Mouse (Mus musculus) testis, adult 2 months (tissue): ENCODE data around the gene Mblac1. TPM values are rescaled to one million over a fixed set of nuclear protein-coding genes. Genes with fewer than 3 reads are reported as not detected.
A peak's percentile ranks its signal among the peaks of the same experiment; 100 is the strongest.

Experiments
- H3K27ac ChIP-seq: fragments of 200-500 bp; 2 replicates; pipeline ENCODE4 v1.5.1; 2012; ENCODE audit warnings: low read depth, low read length; ENCODE audit not compliant: control insufficient read depth, insufficient read depth
- H3K27me3 ChIP-seq: fragments of 200-500 bp; 2 replicates; pipeline ENCODE4 v1.6.1; 2012; ENCODE audit warnings: mild to moderate bottlenecking, low read length, moderate library complexity; ENCODE audit not compliant: control insufficient read depth, insufficient read depth
- H3K36me3 ChIP-seq: fragments of 200-500 bp; 2 replicates; pipeline ENCODE4 v1.6.1; 2012; ENCODE audit warnings: mild to moderate bottlenecking, low read length; ENCODE audit not compliant: control insufficient read depth, insufficient read depth
- H3K4me1 ChIP-seq: fragments of 200-500 bp; 2 replicates; pipeline ENCODE4 v1.6.1; 2012; ENCODE audit warnings: low read length; ENCODE audit not compliant: control insufficient read depth, insufficient read depth
- H3K4me3 ChIP-seq: fragments of 200-500 bp; 2 replicates; pipeline ENCODE4 v1.5.1; 2012; ENCODE audit warnings: low read depth, mild to moderate bottlenecking, low read length, moderate library complexity, mixed read lengths; ENCODE audit not compliant: control insufficient read depth
- CTCF ChIP-seq: fragments of 200-500 bp; IDR thresholded peaks from 2 replicates; pipeline ENCODE4 v1.5.1; 2012; ENCODE audit warnings: low read depth, mild to moderate bottlenecking, inconsistent platforms, low read length, moderate library complexity; ENCODE audit not compliant: control insufficient read depth, insufficient read depth, insufficient replicate concordance
- POLR2A ChIP-seq: fragments of 200-500 bp; IDR thresholded peaks from 2 replicates; pipeline ENCODE4 v1.6.1; 2012; ENCODE audit warnings: low read depth, mild to moderate bottlenecking, inconsistent platforms, low read length, moderate library complexity; ENCODE audit not compliant: control insufficient read depth
- polyA plus RNA-seq: library from polyadenylated mRNA; depleted of rRNA; stranded (reverse); fragments of >200 nt; gene quantifications from 2 replicates; pipeline ENCODE4 v1.2.3, GENCODE M21; 2012

Gene Mblac1
- polyA plus RNA-seq, 1 experiment: 5.4 TPM

GRCm38 (mm10) chr5:138219864-138220263 is 25.8 kb downstream of the Mblac1 start:
- H3K27me3 ChIP-seq: no peaks in the 10 kb centered on the region
- H3K4me3 ChIP-seq: no peak overlapping the region
- no peaks in the 10 kb centered on the region for H3K4me1 ChIP-seq
- TF ChIP-seq POLR2A: no peak
- no peak for TF ChIP-seq CTCF
- H3K27ac ChIP-seq: no peak overlapping the region
- H3K36me3 ChIP-seq: no peaks in the 10 kb centered on the region

GRCm38 (mm10) chr5:138222111-138222510 is 28.0 kb downstream of the Mblac1 start:
- Histone ChIP-seq H3K27ac (no peak overlapping the region), H3K4me1 (no peaks in the 10 kb centered on the region), H3K27me3 (no peaks in the 10 kb centered on the region), H3K36me3 (no peaks in the 10 kb centered on the region), H3K4me3 (no peak overlapping the region)
- TF ChIP-seq POLR2A: no peak
- TF ChIP-seq CTCF: peak; percentile 67; the same call in 1 of the 2 replicates

DNA sequence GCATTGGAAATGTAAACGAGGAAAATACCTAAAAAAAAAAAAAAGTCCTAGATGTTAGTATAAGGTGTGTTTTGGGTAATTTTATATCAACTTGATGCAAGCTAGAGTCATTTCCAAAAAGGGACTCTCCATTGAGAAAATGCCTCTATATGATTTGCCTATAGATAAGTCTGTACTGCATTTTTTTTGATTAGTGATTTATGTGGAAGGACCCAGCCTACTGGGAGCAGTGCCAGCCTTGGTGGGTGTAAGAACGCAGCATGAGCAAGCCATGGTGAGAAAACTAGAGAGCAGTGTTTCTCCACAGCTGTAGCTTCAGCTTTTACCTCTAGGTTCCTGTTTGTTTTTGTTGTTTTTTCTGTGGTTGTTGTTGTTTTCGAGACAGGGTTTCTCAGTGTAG is 29.2 kb downstream of the Mblac1 start:
- H3K4me3 ChIP-seq: no peak overlapping the region
- H3K27ac ChIP-seq: no peak overlapping the region
- no peaks in the 10 kb centered on the region for H3K36me3 ChIP-seq
- no peak for TF ChIP-seq CTCF
- TF ChIP-seq POLR2A: no peak
- H3K27me3 ChIP-seq: no peaks in the 10 kb centered on the region
- H3K4me1 ChIP-seq: no peaks in the 10 kb centered on the region

GRCm38 (mm10) chr5:138225700-138226099 is 31.6 kb downstream of the Mblac1 start, which contains the start of gene Nxpe5:
Gene Nxpe5, plus strand, starts transcription at chr5:138225898.
- Histone ChIP-seq H3K4me1 (no peaks in the 10 kb centered on the region), H3K36me3 (no peaks in the 10 kb centered on the region), H3K27ac (no peak within 1 kb of the TSS), H3K4me3 (no peak within 1 kb of the TSS), H3K27me3 (no peaks in the 10 kb centered on the region)
- TF ChIP-seq CTCF (no peak), POLR2A (no peak)

DNA sequence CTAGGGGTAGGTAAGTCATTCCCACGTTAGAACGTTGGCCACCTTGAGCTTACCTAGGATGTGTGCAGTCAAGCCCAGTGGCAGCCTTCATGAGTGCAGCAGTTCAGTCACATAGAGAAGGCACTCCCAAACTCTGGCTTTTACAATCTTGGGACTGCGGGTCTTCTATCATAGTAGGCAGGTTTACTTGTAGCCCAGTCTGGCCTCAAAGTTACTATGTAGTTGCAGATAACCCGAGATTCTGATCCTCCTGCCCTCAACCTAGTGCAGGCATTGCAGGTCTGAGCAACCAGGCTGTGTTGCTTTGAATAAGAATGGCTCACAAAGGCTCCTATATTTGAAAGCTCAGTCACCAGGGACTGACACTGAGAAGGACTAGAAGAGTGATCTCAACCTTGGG is 32.4 kb downstream of the Mblac1 start:
- Histone ChIP-seq H3K4me1 (no peaks in the 10 kb centered on the region), H3K36me3 (no peaks in the 10 kb centered on the region), H3K4me3 (no peak overlapping the region), H3K27ac (no peak overlapping the region), H3K27me3 (no peaks in the 10 kb centered on the region)
- TF ChIP-seq POLR2A (no peak), CTCF (no peak)

- no peak overlapping the region for H3K27ac ChIP-seq
- no peaks in the 10 kb centered on the region for H3K36me3 ChIP-seq
- H3K27me3 ChIP-seq: no peaks in the 10 kb centered on the region
- TF ChIP-seq CTCF: no peak
- TF ChIP-seq POLR2A: no peak
- no peaks in the 10 kb centered on the region for H3K4me1 ChIP-seq
- H3K4me3 ChIP-seq: no peak overlapping the region
Observed at GRCm38 (mm10) chr5:138227367-138227766, 33.3 kb downstream of the Mblac1 start.

GRCm38 (mm10) chr5:138228026-138228425 is 33.9 kb downstream of the Mblac1 start:
- H3K27me3 ChIP-seq: no peaks in the 10 kb centered on the region
- no peaks in the 10 kb centered on the region for H3K36me3 ChIP-seq
- TF ChIP-seq POLR2A: no peak
- TF ChIP-seq CTCF: no peak; the same call in 1 of the 2 replicates
- no peak overlapping the region for H3K27ac ChIP-seq
- no peaks in the 10 kb centered on the region for H3K4me1 ChIP-seq
- no peak overlapping the region for H3K4me3 ChIP-seq

- TF ChIP-seq POLR2A (no peak), CTCF (no peak)
- Histone ChIP-seq H3K4me3 (no peak overlapping the region), H3K27ac (no peak overlapping the region), H3K4me1 (no peaks in the 10 kb centered on the region), H3K36me3 (no peaks in the 10 kb centered on the region), H3K27me3 (no peaks in the 10 kb centered on the region)
Observed at GRCm38 (mm10) chr5:138229511-138229910, 35.4 kb downstream of the Mblac1 start.
